Mouse (Mus musculus) bone marrow macrophage, adult 2 months (primary cell): ENCODE measurements at regions not wholly inside any gene's neighbourhood (a gene's known extent, or its start where the extent isn't known, plus 50 kb on each side); places are given as distances from the start of the nearest gene placed in this dataset.

Experiments used
- CTCF ChIP-seq: IDR thresholded peaks from 2 replicates; pipeline ENCODE4 v1.5.1; 2012; ENCODE audit warnings: low read depth, mild to moderate bottlenecking, low read length, moderate library complexity
- POLR2A ChIP-seq: IDR thresholded peaks from 2 replicates; pipeline ENCODE4 v1.6.1; 2012; ENCODE audit warnings: mild to moderate bottlenecking, low read depth, low read length, borderline replicate concordance

DNA sequence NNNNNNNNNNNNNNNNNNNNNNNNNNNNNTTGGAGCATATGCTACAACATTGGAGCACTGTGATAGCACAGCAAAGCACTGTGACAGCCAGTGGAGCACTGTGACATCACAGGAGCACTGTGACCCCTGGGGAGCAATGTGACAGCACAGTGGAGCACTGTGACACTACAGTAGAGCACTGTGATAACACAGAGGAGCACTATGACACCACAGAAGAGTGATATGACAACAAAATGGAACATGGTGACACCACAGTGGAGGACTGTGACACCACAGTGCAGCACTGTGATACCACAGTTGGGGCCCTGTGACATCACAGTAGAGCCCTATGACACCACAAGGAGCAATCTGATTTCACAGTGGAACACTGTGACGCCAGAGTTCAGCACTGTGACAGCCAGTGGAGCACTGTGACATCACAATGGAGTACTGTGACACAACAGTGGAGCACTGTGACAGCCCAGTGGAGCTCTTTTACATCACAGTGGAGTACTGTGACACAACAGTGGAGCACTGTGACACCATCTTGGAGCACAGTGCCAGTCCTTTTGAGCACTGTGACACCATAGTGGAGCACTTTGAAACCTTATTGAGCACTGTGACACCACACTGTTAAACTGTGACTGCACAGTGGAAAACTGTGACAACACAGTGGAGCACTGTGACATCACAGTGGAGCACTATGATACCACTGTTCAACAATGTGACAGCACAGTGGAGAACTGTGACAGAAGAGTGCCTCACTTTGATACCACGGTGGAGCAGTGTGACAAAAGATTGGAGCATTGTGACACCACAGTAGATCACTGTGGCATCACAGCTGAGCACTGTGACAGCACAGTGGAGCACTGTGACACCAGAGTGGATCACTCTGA lies 116.9 kb upstream of the Vmn1r2 start:
- no peak for TF ChIP-seq POLR2A
- no peak for TF ChIP-seq CTCF
